In the genomic region with DNA sequence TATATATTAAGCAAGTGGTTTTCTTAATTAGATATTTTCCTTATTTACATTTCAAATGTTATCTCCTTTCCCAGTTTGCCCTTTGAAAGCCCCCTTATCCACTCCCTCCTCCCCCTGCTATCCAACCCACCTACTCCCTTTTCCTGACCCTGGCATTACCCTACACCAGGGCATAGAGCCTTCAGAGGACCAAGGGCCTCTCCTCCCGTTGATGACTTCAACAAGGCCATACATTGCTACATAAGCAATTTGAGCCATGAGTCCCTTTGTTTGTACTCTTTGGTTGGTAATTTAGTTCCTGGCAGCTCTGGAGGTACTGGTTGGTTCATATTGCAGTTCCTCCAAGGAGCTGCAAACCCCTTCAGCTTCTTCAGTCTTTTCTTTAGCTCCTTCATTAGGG, we compare ENCODE assay signal across 24 mouse cellular contexts.
DNase-seq lines count a peak whose midpoint lies in the region; ATAC-seq and TF ChIP-seq lines count a peak whose summit lies in the region.
"Had no signal": no experiment of that assay in that cellular context is flagged by ENCODE, and none has a peak within 500 bp of the region (broad histone marks: within the 10 kb centered on the region; RNA-seq: fewer than 3 reads in every experiment).

No protein-coding gene starts in this region.

- no peaks in the 10 kb centered on the region for H3K27me3 ChIP-seq in heart, embryonic 10.5 days (ENCODE audit: insufficient read depth, poor library complexity, severe bottlenecking)
- H3K27me3 ChIP-seq in heart, embryonic 12.5 days (replicated peaks) = no peaks in the 10 kb centered on the region
- no peaks in the 10 kb centered on the region for H3K27me3 ChIP-seq in lung, embryonic 15.5 days
- H3K27me3 ChIP-seq in lung, postnatal 0 days (replicated peaks; ENCODE audit: insufficient read depth, low read length) = no peaks in the 10 kb centered on the region
- H3K27me3 ChIP-seq: CH12.LX; embryonic facial prominence, embryonic 12.5 days; forebrain, embryonic 13.5 days; forebrain, embryonic 15.5 days; Patski had no signal

- H3K9ac ChIP-seq in heart, embryonic 12.5 days = no peak overlapping the region
- no peak overlapping the region for H3K9ac ChIP-seq in lung, embryonic 15.5 days
- no peak overlapping the region for H3K9ac ChIP-seq in lung, postnatal 0 days (replicated peaks; ENCODE audit: low read depth)
- H3K9ac ChIP-seq: embryonic facial prominence, embryonic 12.5 days; forebrain, embryonic 13.5 days; forebrain, embryonic 15.5 days had no signal

- H3K4me1 ChIP-seq in heart, embryonic 10.5 days = peaks cover 9% of the 10 kb centered on the region; the same call in 1 of the 2 replicates
- H3K4me1 ChIP-seq in heart, embryonic 12.5 days (replicated peaks) = 0 out of 2 replicates have a peak, but pooled peaks cover 5% of the 10 kb centered on the region
- H3K4me1 ChIP-seq in lung, embryonic 15.5 days = 0 out of 2 replicates have a peak, but pooled peaks cover 5% of the 10 kb centered on the region
- no peaks in the 10 kb centered on the region; the same call in 1 of the 2 replicates for H3K4me1 ChIP-seq in lung, postnatal 0 days (ENCODE audit: insufficient read depth, low read depth, low read length)
- H3K4me1 ChIP-seq: embryonic facial prominence, embryonic 12.5 days; forebrain, embryonic 13.5 days; forebrain, embryonic 15.5 days had no signal

- H3K36me3 ChIP-seq in heart, embryonic 10.5 days = no peaks in the 10 kb centered on the region
- no peaks in the 10 kb centered on the region for H3K36me3 ChIP-seq in heart, embryonic 12.5 days
- no peaks in the 10 kb centered on the region for H3K36me3 ChIP-seq in lung, embryonic 15.5 days
- no peaks in the 10 kb centered on the region for H3K36me3 ChIP-seq in lung, postnatal 0 days (ENCODE audit: insufficient read depth, low read length)
- H3K36me3 ChIP-seq: embryonic facial prominence, embryonic 10.5 days; embryonic facial prominence, embryonic 12.5 days; forebrain, embryonic 15.5 days; G1E had no signal

- H3K4me3 ChIP-seq in heart, embryonic 10.5 days = no peak overlapping the region
- H3K4me3 ChIP-seq in heart, embryonic 12.5 days = no peak overlapping the region
- no peak overlapping the region for H3K4me3 ChIP-seq in lung, embryonic 15.5 days
- no peak overlapping the region for H3K4me3 ChIP-seq in lung, postnatal 0 days (ENCODE audit: low read depth, low read length)
- H3K4me3 ChIP-seq: embryonic facial prominence, embryonic 10.5 days; embryonic facial prominence, embryonic 12.5 days; forebrain, embryonic 13.5 days; forebrain, embryonic 15.5 days had no signal

- H3K4me2 ChIP-seq in heart, embryonic 12.5 days = no peak overlapping the region
- H3K4me2 ChIP-seq in lung, embryonic 15.5 days = no peak overlapping the region
- no peak overlapping the region for H3K4me2 ChIP-seq in lung, postnatal 0 days (replicated peaks; ENCODE audit: low read depth, low read length)
- H3K4me2 ChIP-seq: embryonic facial prominence, embryonic 12.5 days; forebrain, embryonic 13.5 days; forebrain, embryonic 15.5 days had no signal

- DNase-seq in heart, embryonic 10.5 days (ENCODE audit: low spot score) = no peak
- DNase-seq in lung, postnatal 36 days = no peak
- DNase-seq in lung, postnatal 0 days (ENCODE audit: low spot score) = peak; percentile 13
- no peak for DNase-seq in lung, postnatal 4 days
- DNase-seq: adrenal gland, adult 8-10 months; adrenal gland, postnatal 14 days; adrenal gland, postnatal 36 days; B cell, adult 2 months; cerebellum, adult 11-12 months; cerebellum, adult 2 months; cerebellum, adult 9-10 months; cerebellum, postnatal 10 days; cerebellum, postnatal 25 days had no signal

- H3K27ac ChIP-seq in heart, embryonic 10.5 days = 0 out of 2 replicates have a peak overlapping the region, but pooled peaks have one; percentile 47
- H3K27ac ChIP-seq in heart, embryonic 12.5 days (ENCODE audit: poor library complexity, severe bottlenecking) = no peak overlapping the region
- peak overlapping the region; percentile 68 for H3K27ac ChIP-seq in lung, embryonic 15.5 days
- peak overlapping the region; percentile 66; the same call in 1 of the 2 replicates for H3K27ac ChIP-seq in lung, postnatal 0 days (ENCODE audit: low read length)
- H3K27ac ChIP-seq: embryonic facial prominence, embryonic 10.5 days; embryonic facial prominence, embryonic 12.5 days; forebrain, embryonic 13.5 days; forebrain, embryonic 15.5 days had no signal

- ATAC-seq in heart, embryonic 12.5 days (ENCODE audit: insufficient number of reproducible peaks, low FRiP score) = no peak
- peak; percentile 57; the same call in 1 of the 2 replicates for ATAC-seq in lung, embryonic 15.5 days (ENCODE audit: borderline replicate concordance, extremely low read depth, low FRiP score, low TSS enrichment)
- no peak for ATAC-seq in lung, postnatal 0 days
- ATAC-seq: activated CD4-positive, CD25-positive, alpha-beta regulatory T cell, adult 4 months; CD4-positive, CD25-positive, alpha-beta regulatory T cell, adult 4 months; forebrain, embryonic 13.5 days; forebrain, embryonic 15.5 days; Patski had no signal

- no peak for TF ChIP-seq EP300 in lung, postnatal 0 days (IDR thresholded peaks at IDR 0.05)

- H3K9me3 ChIP-seq in heart, embryonic 10.5 days = no peaks in the 10 kb centered on the region
- no peaks in the 10 kb centered on the region for H3K9me3 ChIP-seq in heart, embryonic 12.5 days (replicated peaks)
- no peaks in the 10 kb centered on the region for H3K9me3 ChIP-seq in lung, embryonic 15.5 days
- no peaks in the 10 kb centered on the region for H3K9me3 ChIP-seq in lung, postnatal 0 days (ENCODE audit: low read length)
- H3K9me3 ChIP-seq: embryonic facial prominence, embryonic 10.5 days; embryonic facial prominence, embryonic 12.5 days; forebrain, embryonic 13.5 days; forebrain, embryonic 15.5 days; G1E had no signal

- no peak for TF ChIP-seq CTCF in lung, postnatal 0 days (IDR thresholded peaks at IDR 0.05)

- WGBS in heart, embryonic 10.5 days = 71% methylated on average over 1 of the region's 1 CpGs
- 62% methylated on average over 1 of the region's 1 CpGs for WGBS in heart, embryonic 12.5 days
- WGBS in lung, embryonic 15.5 days = 42% methylated on average over 1 of the region's 1 CpGs
- WGBS in lung, postnatal 0 days = 37% methylated on average over 1 of the region's 1 CpGs
